Mouse (Mus musculus): ENCODE results near the gene Ccnk. TPM values are rescaled to one million over a fixed set of nuclear protein-coding genes. Genes with fewer than 3 reads are reported as not detected.

The Ccnk gene
- polyA plus RNA-seq, 1 experiment from 2014 or later: 4.3 TPM

- no peak overlapping the region for H3K27ac ChIP-seq (ENCODE audit: low read depth, low read length)
- no peaks in the 10 kb centered on the region for H3K36me3 ChIP-seq (ENCODE audit: control insufficient read depth, insufficient read depth, low read length)
- H3K4me1 ChIP-seq (replicated peaks; ENCODE audit: control insufficient read depth, insufficient read depth, low read length): peaks cover 63% of the 10 kb centered on the region
- DNase-seq (ENCODE audit: low spot score) (no peak), ATAC-seq (replicated peaks; ENCODE audit: low FRiP score) (no peak)
- 86% methylated on average over 20 of the region's 20 CpGs for WGBS
- no peak overlapping the region for H3K4me3 ChIP-seq (ENCODE audit: low read depth, low read length)
- no peaks in the 10 kb centered on the region for H3K27me3 ChIP-seq (replicated peaks; ENCODE audit: control insufficient read depth, insufficient read depth, low read length)
- H3K9ac ChIP-seq (ENCODE audit: low read depth, low read length): no peak overlapping the region
- H3K9me3 ChIP-seq (ENCODE audit: control insufficient read depth, low read length): no peaks in the 10 kb centered on the region
- H3K4me2 ChIP-seq: no peak overlapping the region
Observed at GRCm38 (mm10) chr12:108242243-108242745, 62.9 kb downstream of the Ccnk start.

- ATAC-seq (replicated peaks; ENCODE audit: low FRiP score) (peak; percentile 50), DNase-seq (ENCODE audit: low spot score) (peak; percentile 56)
- Histone ChIP-seq H3K27me3 (replicated peaks; ENCODE audit: control insufficient read depth, insufficient read depth, low read length) (no peaks in the 10 kb centered on the region), H3K36me3 (ENCODE audit: control insufficient read depth, insufficient read depth, low read length) (no peaks in the 10 kb centered on the region), H3K4me1 (replicated peaks; ENCODE audit: control insufficient read depth, insufficient read depth, low read length) (peaks cover 49% of the 10 kb centered on the region), H3K4me2 (peak overlapping the region; percentile 56), H3K9ac (ENCODE audit: low read depth, low read length) (peak overlapping the region; percentile 7; the same call in 1 of the 2 replicates), H3K27ac (ENCODE audit: low read depth, low read length) (peak overlapping the region; percentile 60; the same call in 1 of the 2 replicates), H3K9me3 (ENCODE audit: control insufficient read depth, low read length) (no peaks in the 10 kb centered on the region), H3K4me3 (ENCODE audit: low read depth, low read length) (no peak overlapping the region)
- 2% methylated on average over 8 of the region's 8 CpGs for WGBS
Observed at GRCm38 (mm10) chr12:108244778-108245177, 65.4 kb downstream of the Ccnk start.

- H3K4me3 ChIP-seq (ENCODE audit: low read depth, low read length): no peak overlapping the region
- 54% methylated on average over 9 of the region's 9 CpGs for WGBS
- peaks cover 56% of the 10 kb centered on the region for H3K4me1 ChIP-seq (replicated peaks; ENCODE audit: control insufficient read depth, insufficient read depth, low read length)
- no peaks in the 10 kb centered on the region for H3K36me3 ChIP-seq (ENCODE audit: control insufficient read depth, insufficient read depth, low read length)
- H3K27me3 ChIP-seq (replicated peaks; ENCODE audit: control insufficient read depth, insufficient read depth, low read length): no peaks in the 10 kb centered on the region
- no peak for DNase-seq (ENCODE audit: low spot score)
- no peak overlapping the region for H3K27ac ChIP-seq (ENCODE audit: low read depth, low read length)
- H3K4me2 ChIP-seq: peak overlapping the region; percentile 56
- no peak overlapping the region for H3K9ac ChIP-seq (ENCODE audit: low read depth, low read length)
- ATAC-seq (replicated peaks; ENCODE audit: low FRiP score): no peak
- H3K9me3 ChIP-seq (ENCODE audit: control insufficient read depth, low read length): no peaks in the 10 kb centered on the region
Observed at GRCm38 (mm10) chr12:108245579-108245978, 66.2 kb downstream of the Ccnk start.

- DNase-seq (ENCODE audit: low spot score) (no peak), ATAC-seq (replicated peaks; ENCODE audit: low FRiP score) (no peak)
- 71% methylated on average over 10 of the region's 10 CpGs for WGBS
- Histone ChIP-seq H3K36me3 (ENCODE audit: control insufficient read depth, insufficient read depth, low read length) (no peaks in the 10 kb centered on the region), H3K27me3 (replicated peaks; ENCODE audit: control insufficient read depth, insufficient read depth, low read length) (no peaks in the 10 kb centered on the region), H3K9me3 (ENCODE audit: control insufficient read depth, low read length) (no peaks in the 10 kb centered on the region), H3K27ac (ENCODE audit: low read depth, low read length) (no peak overlapping the region), H3K4me2 (no peak overlapping the region), H3K9ac (ENCODE audit: low read depth, low read length) (no peak overlapping the region), H3K4me3 (ENCODE audit: low read depth, low read length) (no peak overlapping the region), H3K4me1 (replicated peaks; ENCODE audit: control insufficient read depth, insufficient read depth, low read length) (peaks cover 48% of the 10 kb centered on the region)
Observed at GRCm38 (mm10) chr12:108246759-108247500, 67.6 kb downstream of the Ccnk start.

GRCm38 (mm10) chr12:108249019-108249418, 69.6 kb downstream of the Ccnk start:
- peaks cover 50% of the 10 kb centered on the region for H3K4me1 ChIP-seq (replicated peaks; ENCODE audit: control insufficient read depth, insufficient read depth, low read length)
- no peak overlapping the region for H3K9ac ChIP-seq (ENCODE audit: low read depth, low read length)
- H3K4me3 ChIP-seq (ENCODE audit: low read depth, low read length): no peak overlapping the region
- H3K27ac ChIP-seq (ENCODE audit: low read depth, low read length): no peak overlapping the region
- DNase-seq (ENCODE audit: low spot score): no peak
- no peaks in the 10 kb centered on the region for H3K9me3 ChIP-seq (ENCODE audit: control insufficient read depth, low read length)
- no peaks in the 10 kb centered on the region for H3K36me3 ChIP-seq (ENCODE audit: control insufficient read depth, insufficient read depth, low read length)
- 92% methylated on average over 8 of the region's 8 CpGs for WGBS
- H3K27me3 ChIP-seq (replicated peaks; ENCODE audit: control insufficient read depth, insufficient read depth, low read length): no peaks in the 10 kb centered on the region
- no peak for ATAC-seq (replicated peaks; ENCODE audit: low FRiP score)
- H3K4me2 ChIP-seq: no peak overlapping the region

- H3K9me3 ChIP-seq (ENCODE audit: control insufficient read depth, low read length): no peaks in the 10 kb centered on the region
- WGBS: 73% methylated on average over 10 of the region's 10 CpGs
- ATAC-seq (replicated peaks; ENCODE audit: low FRiP score): no peak
- no peak overlapping the region for H3K9ac ChIP-seq (ENCODE audit: low read depth, low read length)
- no peak for DNase-seq (ENCODE audit: low spot score)
- H3K27ac ChIP-seq (ENCODE audit: low read depth, low read length): no peak overlapping the region
- no peaks in the 10 kb centered on the region for H3K27me3 ChIP-seq (replicated peaks; ENCODE audit: control insufficient read depth, insufficient read depth, low read length)
- H3K36me3 ChIP-seq (ENCODE audit: control insufficient read depth, insufficient read depth, low read length): no peaks in the 10 kb centered on the region
- H3K4me1 ChIP-seq (replicated peaks; ENCODE audit: control insufficient read depth, insufficient read depth, low read length): peaks cover 45% of the 10 kb centered on the region
- no peak overlapping the region for H3K4me3 ChIP-seq (ENCODE audit: low read depth, low read length)
- no peak overlapping the region for H3K4me2 ChIP-seq
Observed at GRCm38 (mm10) chr12:108249522-108249921, 70.1 kb downstream of the Ccnk start.

- Histone ChIP-seq H3K36me3 (ENCODE audit: control insufficient read depth, insufficient read depth, low read length) (no peaks in the 10 kb centered on the region), H3K4me2 (no peak overlapping the region), H3K9me3 (ENCODE audit: control insufficient read depth, low read length) (no peaks in the 10 kb centered on the region), H3K27me3 (replicated peaks; ENCODE audit: control insufficient read depth, insufficient read depth, low read length) (no peaks in the 10 kb centered on the region), H3K27ac (ENCODE audit: low read depth, low read length) (no peak overlapping the region), H3K9ac (ENCODE audit: low read depth, low read length) (no peak overlapping the region), H3K4me1 (replicated peaks; ENCODE audit: control insufficient read depth, insufficient read depth, low read length) (peaks cover 40% of the 10 kb centered on the region), H3K4me3 (ENCODE audit: low read depth, low read length) (no peak overlapping the region)
- ATAC-seq (replicated peaks; ENCODE audit: low FRiP score) (no peak), DNase-seq (ENCODE audit: low spot score) (no peak)
- 81% methylated on average over 31 of the region's 31 CpGs for WGBS
Observed at GRCm38 (mm10) chr12:108251034-108251792, 71.8 kb downstream of the Ccnk start.

GRCm38 (mm10) chr12:108251825-108252542, 72.6 kb downstream of the Ccnk start:
- Histone ChIP-seq H3K4me3 (ENCODE audit: low read depth, low read length) (no peak overlapping the region), H3K9me3 (ENCODE audit: control insufficient read depth, low read length) (no peaks in the 10 kb centered on the region), H3K36me3 (ENCODE audit: control insufficient read depth, insufficient read depth, low read length) (no peaks in the 10 kb centered on the region), H3K9ac (ENCODE audit: low read depth, low read length) (no peak overlapping the region), H3K27ac (ENCODE audit: low read depth, low read length) (no peak overlapping the region), H3K4me2 (no peak overlapping the region; the same call in 1 of the 2 replicates), H3K27me3 (replicated peaks; ENCODE audit: control insufficient read depth, insufficient read depth, low read length) (no peaks in the 10 kb centered on the region), H3K4me1 (replicated peaks; ENCODE audit: control insufficient read depth, insufficient read depth, low read length) (peaks cover 38% of the 10 kb centered on the region)
- ATAC-seq (replicated peaks; ENCODE audit: low FRiP score) (no peak), DNase-seq (ENCODE audit: low spot score) (no peak)
- WGBS: 76% methylated on average over 15 of the region's 15 CpGs
